Mouse (Mus musculus) C2C12 (cell line): ENCODE results near the gene Tbl3. TPM values are rescaled to one million over a fixed set of nuclear protein-coding genes. Genes with fewer than 3 reads are reported as not detected.

Experiments
- H3K27me3 ChIP-seq: one replicate; pipeline ENCODE4 v1.6.1; 2011; ENCODE audit not compliant: control insufficient read depth, insufficient read depth, insufficient read length
- H3K36me3 ChIP-seq: one replicate; pipeline ENCODE4 v1.6.1; 2011; ENCODE audit not compliant: control insufficient read depth, insufficient read depth
- H3K4me3 ChIP-seq: one replicate; pipeline ENCODE4 v1.5.1; 2011; ENCODE audit warnings: mild to moderate bottlenecking, control low read depth; ENCODE audit not compliant: poor library complexity, insufficient read depth, severe bottlenecking
- H3K79me2 ChIP-seq: one replicate; pipeline ENCODE4 v1.6.1; 2011; ENCODE audit not compliant: control insufficient read depth, insufficient read depth
- H3K79me3 ChIP-seq: one replicate; pipeline ENCODE4 v1.6.1; 2011; ENCODE audit warnings: low read depth, control low read depth
- H3ac ChIP-seq: one replicate; pipeline ENCODE3; 2011; ENCODE audit warnings: low read depth; ENCODE audit not compliant: control insufficient read depth, insufficient read length
- CEBPB ChIP-seq: IDR thresholded peaks from one replicate; pipeline ENCODE4 v1.6.1; 2011; ENCODE audit warnings: low read depth, mild to moderate bottlenecking, control low read depth, moderate library complexity
- CTCF ChIP-seq: IDR thresholded peaks from one replicate; pipeline ENCODE4 v1.5.1; 2011; ENCODE audit not compliant: control insufficient read depth, insufficient read depth, insufficient read length
- FOSL1 ChIP-seq: IDR thresholded peaks from one replicate; pipeline ENCODE4 v1.8.0; 2011; ENCODE audit warnings: mild to moderate bottlenecking, low read length; ENCODE audit not compliant: poor library complexity, insufficient read depth, severe bottlenecking
- MAX ChIP-seq: IDR thresholded peaks from one replicate; pipeline ENCODE4 v1.6.1; 2011; ENCODE audit warnings: mild to moderate bottlenecking, control low read depth
- MYOD1 ChIP-seq: IDR thresholded peaks from one replicate; pipeline ENCODE4 v1.6.1; 2011; ENCODE audit warnings: low read depth; ENCODE audit not compliant: control insufficient read depth, insufficient read length
- MYOG ChIP-seq: IDR thresholded peaks from one replicate; pipeline ENCODE4 v1.6.1; 2011; ENCODE audit not compliant: control insufficient read depth, insufficient read length; ENCODE audit errors: extremely low read depth
- USF1 ChIP-seq: IDR thresholded peaks from one replicate; pipeline ENCODE4 v1.6.1; 2011; ENCODE audit warnings: low read depth, mild to moderate bottlenecking, control low read depth, moderate library complexity
- polyA plus RNA-seq: library from polyadenylated mRNA; unstranded; fragments of >200 nt; fragmentation: generic; extraction: Trizol; gene quantifications from one replicate; pipeline ENCODE4 v1.2.1, GENCODE M21; 2012; ENCODE audit warnings: missing spikeins

Gene Tbl3
- polyA plus RNA-seq, 1 experiment: 83.8 TPM

GRCm38 (mm10) chr17:24744381-24744780, 36.9 kb upstream of the Tbl3 start:
- H3K79me2 ChIP-seq: no peaks in the 10 kb centered on the region
- TF ChIP-seq MYOG: no peak
- TF ChIP-seq FOSL1: no peak
- TF ChIP-seq MAX: no peak
- TF ChIP-seq MYOD1: no peak
- TF ChIP-seq CEBPB: no peak
- TF ChIP-seq CTCF: no peak
- TF ChIP-seq USF1: no peak

DNA sequence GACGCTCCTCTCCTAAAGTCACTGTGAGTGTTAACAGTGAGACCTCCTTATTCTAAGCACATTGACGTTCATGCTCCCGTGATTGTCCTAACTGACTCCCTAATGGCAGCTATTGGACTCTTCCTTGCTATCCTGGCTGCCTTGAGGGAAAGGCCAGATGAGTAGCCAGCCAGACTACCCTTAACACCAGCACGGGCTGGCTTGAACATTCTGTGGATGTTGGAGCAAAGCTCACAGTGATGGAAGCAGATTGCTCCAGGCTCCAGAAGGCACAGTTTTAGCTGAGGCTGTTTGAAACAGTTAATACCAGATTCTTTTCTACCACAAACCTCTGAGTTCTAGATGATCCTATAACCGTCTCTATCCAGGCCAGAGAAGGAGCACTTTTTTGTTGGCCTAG, 36.4 kb upstream of the Tbl3 start:
- H3K27me3 ChIP-seq: no peaks in the 10 kb centered on the region

More at GRCm38 (mm10) chr17:24744381-24744780, 36.9 kb upstream of the Tbl3 start:
- Histone ChIP-seq H3K4me3 (no peak overlapping the region), H3ac (no peak overlapping the region), H3K36me3 (no peaks in the 10 kb centered on the region), H3K27me3 (no peaks in the 10 kb centered on the region), H3K79me3 (no peaks in the 10 kb centered on the region)

DNA sequence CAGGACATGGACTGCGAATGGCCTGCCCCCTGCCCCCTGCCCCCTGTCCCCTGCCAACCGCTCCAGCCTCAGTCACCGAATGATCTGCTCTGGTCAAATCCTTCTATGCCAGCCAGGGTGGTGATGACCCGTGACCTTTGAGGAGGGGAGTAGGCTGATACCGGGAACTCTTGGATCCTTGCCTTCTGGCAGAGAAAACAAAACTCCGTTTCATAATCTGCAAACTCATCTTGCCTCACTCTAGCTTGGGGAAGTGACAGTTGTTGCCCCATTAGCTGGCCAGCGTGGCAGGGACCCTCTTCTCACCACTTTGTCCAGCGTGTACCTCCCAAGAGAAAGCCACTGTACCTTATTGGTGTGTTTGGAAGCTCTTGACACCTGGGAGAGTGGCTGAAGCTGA, 34.8 kb upstream of the Tbl3 start:
- Histone ChIP-seq H3K79me3 (no peaks in the 10 kb centered on the region), H3K27me3 (no peaks in the 10 kb centered on the region), H3ac (no peak overlapping the region), H3K4me3 (no peak overlapping the region), H3K36me3 (no peaks in the 10 kb centered on the region), H3K79me2 (no peaks in the 10 kb centered on the region)
- no peak for TF ChIP-seq MYOG
- no peak for TF ChIP-seq CTCF
- no peak for TF ChIP-seq FOSL1
- no peak for TF ChIP-seq MYOD1

More for the DNA sequence above, 36.4 kb upstream of the Tbl3 start:
- H3K79me2 ChIP-seq: no peaks in the 10 kb centered on the region
- no peaks in the 10 kb centered on the region for H3K79me3 ChIP-seq
- no peak overlapping the region for H3ac ChIP-seq
- no peaks in the 10 kb centered on the region for H3K36me3 ChIP-seq
- no peak overlapping the region for H3K4me3 ChIP-seq
- TF ChIP-seq USF1 (no peak), CEBPB (no peak), MAX (no peak), FOSL1 (no peak), CTCF (no peak)

- no peaks in the 10 kb centered on the region for H3K79me2 ChIP-seq
- H3K36me3 ChIP-seq: no peaks in the 10 kb centered on the region
- no peaks in the 10 kb centered on the region for H3K27me3 ChIP-seq
- TF ChIP-seq MYOG (no peak), MYOD1 (no peak), CTCF (no peak), MAX (no peak), CEBPB (no peak), FOSL1 (no peak), USF1 (no peak)
- H3K4me3 ChIP-seq: no peak overlapping the region
- H3K79me3 ChIP-seq: no peaks in the 10 kb centered on the region
- H3ac ChIP-seq: no peak overlapping the region
These were observed 32.5 kb upstream of the Tbl3 start for GRCm38 (mm10) chr17:24739926-24740325.

GRCm38 (mm10) chr17:24738238-24738637, 30.8 kb upstream of the Tbl3 start:
- no peak for TF ChIP-seq USF1
- TF ChIP-seq MYOD1: no peak
- TF ChIP-seq CTCF: no peak
- no peak for TF ChIP-seq FOSL1
- no peak for TF ChIP-seq MYOG
- no peak for TF ChIP-seq MAX
- TF ChIP-seq CEBPB: no peak
- Histone ChIP-seq H3K79me3 (no peaks in the 10 kb centered on the region), H3K4me3 (no peak overlapping the region), H3K79me2 (no peaks in the 10 kb centered on the region), H3K36me3 (no peaks in the 10 kb centered on the region), H3K27me3 (no peaks in the 10 kb centered on the region), H3ac (no peak overlapping the region)

DNA sequence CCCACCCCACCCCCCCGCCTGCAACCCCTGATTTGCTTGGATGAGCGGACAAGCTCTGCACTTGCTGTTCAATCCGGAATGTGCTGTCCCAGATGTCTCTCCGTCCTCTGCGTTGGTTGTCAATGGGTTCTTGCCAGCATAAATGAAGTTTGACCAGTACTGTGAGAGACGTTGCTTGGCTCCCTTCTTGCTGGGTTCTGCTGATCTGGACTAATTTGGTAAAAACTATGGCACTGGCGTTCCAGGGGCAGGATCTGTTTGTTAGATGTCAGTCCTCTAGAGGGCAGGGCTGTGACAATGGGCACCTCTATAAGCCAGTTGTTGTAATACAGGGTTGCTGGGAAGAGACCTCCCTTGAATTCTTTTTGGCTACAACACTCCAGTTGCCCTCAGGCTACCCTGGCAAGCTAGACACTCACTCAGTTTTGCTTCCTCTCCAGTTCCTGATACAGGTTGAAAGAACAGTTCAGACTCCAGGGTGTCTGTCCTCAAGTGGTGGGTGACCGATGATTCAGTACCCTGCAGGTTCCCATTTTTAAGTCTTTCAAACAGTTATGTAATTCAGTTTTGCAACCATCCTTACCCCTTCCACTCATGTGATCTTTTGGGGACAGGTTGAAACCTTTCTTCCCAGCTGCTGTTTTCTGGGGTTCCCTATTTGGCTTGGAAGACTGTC, 29.8 kb upstream of the Tbl3 start:
- TF ChIP-seq FOSL1: no peak
- no peak for TF ChIP-seq CTCF
- TF ChIP-seq USF1: no peak
- TF ChIP-seq MYOG: no peak
- no peak for TF ChIP-seq MYOD1
- TF ChIP-seq MAX: no peak
- no peak for TF ChIP-seq CEBPB
- Histone ChIP-seq H3ac (peak overlapping the region; percentile 88), H3K36me3 (no peaks in the 10 kb centered on the region), H3K79me2 (no peaks in the 10 kb centered on the region), H3K79me3 (no peaks in the 10 kb centered on the region), H3K4me3 (peak overlapping the region; percentile 61), H3K27me3 (peaks cover 6% of the 10 kb centered on the region)
